Mouse (Mus musculus) left cerebral cortex, postnatal 25 days (tissue): ENCODE data around the gene Zfp955a. TPM values are rescaled to one million over a fixed set of nuclear protein-coding genes. Genes with fewer than 3 reads are reported as not detected.
"Not testable (repeated sequence)": the region's sequence is repeated elsewhere in the genome, so short reads cannot be mapped to it uniquely, and the experiment has no call there.

Source experiments
- DNase-seq, 2 experiments: peaks; one replicate each; pipeline ENCODE4 v3.0.0; 2022; ENCODE audit warnings: low spot score in 2 of 2, mixed read lengths in 1 of 2
- intact Hi-C: fragments of 180-260 bp; cut with DNase I; formaldehyde crosslinking; loops from one replicate; pipeline ENCODE4 v1.15.1; 2025
- total RNA-seq, 2 experiments: library from RNA; stranded (reverse); gene quantifications; 2 replicates each; pipeline ENCODE4 v1.2.3; 2021

Zfp955a gene
- 10 to 100 TPM; 13.5 to 14.3 TPM for total RNA-seq

GRCm38 (mm10) chr17:33254530-33255318 lies at the start of gene Zfp955a:
TSS of gene Zfp955a (minus strand) at chr17:33255145.
- intact Hi-C loops, DNase-seq: not testable (repeated sequence)

- DNase-seq, intact Hi-C loops: not testable (repeated sequence)
Observed at GRCm38 (mm10) chr17:33289876-33290149, 34.9 kb upstream of the Zfp955a start.

GRCm38 (mm10) chr17:33289039-33289875 lies 34.3 kb upstream of the Zfp955a start, which contains the start of gene Zfp955b:
TSS of gene Zfp955b (plus strand) at chr17:33289544.
- intact Hi-C loops, DNase-seq: not testable (repeated sequence)

GRCm38 (mm10) chr17:33268907-33269306 lies 14.0 kb upstream of the Zfp955a start:
- intact Hi-C loops: no loop called here
- DNase-seq: no peak

GRCm38 (mm10) chr17:33264376-33264775 lies 9.4 kb upstream of the Zfp955a start, which contains the start of gene Olfr63:
TSS of gene Olfr63 (plus strand) at chr17:33264676.
- no peak for DNase-seq
- intact Hi-C loops: no loop called here

- DNase-seq, intact Hi-C loops: not testable (repeated sequence)
Observed at GRCm38 (mm10) chr17:33255319-33255657, 343 bp upstream of the Zfp955a start.

- intact Hi-C loops: loop anchor here (10.0 kb wide), 1 partner anchor 68 kb away; no protein-coding TSS in a partner anchor
- DNase-seq: not testable (repeated sequence)
Observed at GRCm38 (mm10) chr17:33236646-33237045, 18.3 kb downstream of the Zfp955a start.

- intact Hi-C loops: no loop called here
- DNase-seq: no peak
Observed at GRCm38 (mm10) chr17:33221590-33221989, 33.4 kb downstream of the Zfp955a start, which contains the start of gene Olfr1564. TSS of gene Olfr1564 (minus strand) at chr17:33221690.

- DNase-seq, intact Hi-C loops: not testable (repeated sequence)
Observed at GRCm38 (mm10) chr17:33191002-33191401, 63.9 kb downstream of the Zfp955a start, which contains the start of gene Olfr239. TSS of gene Olfr239 (plus strand) at chr17:33191302.

Other genes starting within 250 kb of the Zfp955a start
- 10 to 100 TPM; 19.0 to 24.6 TPM for gene Zfp763, start 221.7 kb downstream of the Zfp955a start, total RNA-seq
- not detected for gene 4921501E09Rik, start 187.1 kb downstream of the Zfp955a start, total RNA-seq
- 10 to 100 TPM; 17.5 to 19.5 TPM for gene Zfp563, start 165.8 kb downstream of the Zfp955a start, total RNA-seq
- 1 to 10 TPM; 2.8 to 3.0 TPM for gene Morc2b, start 115.5 kb downstream of the Zfp955a start, total RNA-seq
- gene Olfr55, start 86.7 kb downstream of the Zfp955a start, total RNA-seq: not detected
- not detected for gene Olfr239, start 63.8 kb downstream of the Zfp955a start, total RNA-seq
- 1 to 10 TPM; 1.0 to 1.3 TPM for gene Olfr1564, start 33.5 kb downstream of the Zfp955a start, total RNA-seq
- not detected for gene Olfr63, start 9.5 kb upstream of the Zfp955a start, total RNA-seq
- gene Zfp955b, start 34.4 kb upstream of the Zfp955a start, total RNA-seq: 10 to 100 TPM; 29.6 to 34.8 TPM
- 10 to 100 TPM; 16.6 to 20.0 TPM for gene Zfp81, start 103.7 kb upstream of the Zfp955a start, total RNA-seq
- 10 to 100 TPM; 11.2 to 13.2 TPM for gene Zfp101, start 139.5 kb upstream of the Zfp955a start, total RNA-seq
- gene Actl9, start 177.8 kb upstream of the Zfp955a start, total RNA-seq: not detected